Mouse (Mus musculus) lung, adult 18-20 months (tissue): ENCODE results near the gene Afg1l.
A peak's percentile ranks its signal among the peaks of the same experiment; 100 is the strongest.

Experiments used
- DNase-seq, 2 experiments: peaks; one replicate each; pipeline ENCODE4 v3.0.0; 2022; ENCODE audit warnings: mixed read lengths in 2 of 2

Afg1l gene

GRCm38 (mm10) chr10:42477550-42478340, 620 bp downstream of the Afg1l start:
- no peak for DNase-seq

- DNase-seq = peak; percentile 15 to 43
These were observed 1.4 kb downstream of the Afg1l start for GRCm38 (mm10) chr10:42476774-42477475.

DNA sequence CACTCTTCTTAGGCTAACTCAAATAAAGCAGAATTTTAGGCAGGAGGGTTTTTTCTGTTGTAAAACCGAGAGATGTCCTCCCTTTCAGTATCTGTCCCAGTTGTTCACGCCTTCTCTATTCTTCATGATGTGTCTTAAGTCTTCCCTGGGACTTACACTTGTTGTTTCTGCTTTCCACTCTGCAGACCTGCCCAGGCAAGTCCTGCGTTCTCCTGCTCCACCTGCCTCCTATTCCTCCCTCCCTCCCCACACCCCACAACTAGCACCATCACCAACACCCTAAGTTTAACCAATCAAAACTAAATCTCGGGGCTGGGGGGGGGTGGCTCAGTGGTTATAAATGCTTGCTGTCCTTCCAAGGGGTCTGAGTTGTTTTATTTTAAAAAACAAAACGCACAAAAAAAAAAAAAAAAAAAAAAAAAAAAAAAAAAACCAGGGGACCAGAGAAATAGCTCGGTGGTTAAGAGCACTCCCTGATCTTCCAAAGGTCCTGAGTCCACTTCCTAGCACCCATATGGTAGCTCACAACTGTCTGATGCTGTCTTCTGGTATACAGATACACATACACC, 3.3 kb downstream of the Afg1l start:
- no peak for DNase-seq

GRCm38 (mm10) chr10:42464805-42465204, 13.6 kb downstream of the Afg1l start:
- DNase-seq = no peak

- DNase-seq = peak; percentile 42 to 57
These were observed 14.1 kb downstream of the Afg1l start for GRCm38 (mm10) chr10:42464224-42464623.

- DNase-seq = peak; percentile 80 to 85
These were observed 20.7 kb downstream of the Afg1l start for GRCm38 (mm10) chr10:42457557-42458191.

DNA sequence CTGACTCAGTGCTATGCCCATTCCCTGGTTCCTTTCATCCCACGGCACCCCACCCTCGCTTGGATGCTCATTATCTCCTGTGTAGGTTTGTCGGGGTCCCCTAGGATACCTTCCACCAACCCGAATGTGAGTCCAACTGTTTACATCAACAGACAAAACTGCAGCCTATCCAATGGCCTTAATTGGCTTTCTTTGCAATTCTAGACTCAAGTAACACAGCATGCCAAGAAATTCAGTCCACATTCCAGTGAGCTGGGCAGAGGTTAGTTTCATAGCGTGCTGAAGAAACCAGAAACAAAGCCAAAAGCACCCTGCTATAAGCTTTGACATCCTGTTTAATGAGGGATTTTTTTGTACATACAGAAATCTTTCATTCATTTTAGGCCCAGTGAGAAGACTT, 22.4 kb downstream of the Afg1l start:
- no peak for DNase-seq

- no peak for DNase-seq
These were observed 23.7 kb downstream of the Afg1l start for GRCm38 (mm10) chr10:42454690-42455089.

DNA sequence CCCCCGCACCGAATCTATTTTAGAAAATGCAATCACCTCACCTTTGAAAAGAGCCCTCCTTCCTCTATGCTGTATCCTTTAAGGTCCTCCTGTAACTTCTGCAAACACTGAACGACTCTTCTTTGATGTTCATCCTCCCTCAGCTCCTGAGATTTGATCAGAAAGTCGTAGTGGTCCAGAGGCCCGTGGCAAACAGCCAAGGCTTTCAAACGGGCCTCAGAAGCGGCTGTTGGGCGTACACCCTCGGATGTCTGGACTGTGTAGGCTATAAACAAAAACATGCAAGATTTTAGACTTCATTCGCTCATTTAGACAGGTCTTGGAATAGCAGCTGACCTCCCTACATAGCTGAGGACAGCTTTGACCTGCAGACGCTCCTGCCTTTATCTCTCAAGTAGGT, 24.1 kb downstream of the Afg1l start:
- no peak for DNase-seq

DNA sequence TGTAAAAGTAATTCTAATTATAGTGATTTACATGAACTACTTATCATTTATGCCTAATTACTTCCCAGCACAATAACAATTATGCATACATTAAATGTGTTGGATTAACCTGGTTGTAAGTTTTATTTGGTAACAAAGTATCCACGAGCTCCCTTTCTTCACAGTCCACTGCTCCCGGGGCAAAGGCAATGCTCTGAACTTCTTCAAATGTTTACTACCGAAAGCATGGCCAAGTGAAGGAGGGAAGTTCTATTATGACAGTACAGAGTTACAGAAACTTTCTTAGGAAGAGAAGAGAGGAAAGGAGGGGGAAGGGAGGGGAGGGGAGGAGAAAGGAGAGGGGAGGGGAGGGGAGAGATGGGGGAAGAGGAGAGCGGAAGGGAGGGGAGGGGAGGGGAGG, 28.7 kb downstream of the Afg1l start:
- no peak for DNase-seq

GRCm38 (mm10) chr10:42448371-42448770, 30.0 kb downstream of the Afg1l start:
- DNase-seq = no peak

DNA sequence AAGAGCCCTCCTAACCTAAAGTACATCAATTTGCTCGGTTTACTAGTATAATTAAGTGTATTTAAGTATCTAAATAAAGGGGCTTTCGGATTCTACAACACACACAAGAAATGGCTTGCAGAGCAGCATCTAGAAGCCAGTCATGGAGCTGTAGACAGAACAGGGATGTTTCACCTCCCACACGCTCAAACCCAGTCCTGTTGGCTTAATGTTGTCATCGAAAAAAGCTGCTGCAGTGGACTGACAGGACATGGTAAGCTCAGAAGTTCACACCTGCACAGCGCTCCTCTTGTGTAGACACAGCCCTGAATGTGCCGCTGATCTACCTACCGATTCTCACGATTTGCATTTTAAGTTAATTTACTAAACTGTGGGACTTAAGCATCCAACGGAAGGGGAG, 32.2 kb downstream of the Afg1l start:
- no peak for DNase-seq

DNA sequence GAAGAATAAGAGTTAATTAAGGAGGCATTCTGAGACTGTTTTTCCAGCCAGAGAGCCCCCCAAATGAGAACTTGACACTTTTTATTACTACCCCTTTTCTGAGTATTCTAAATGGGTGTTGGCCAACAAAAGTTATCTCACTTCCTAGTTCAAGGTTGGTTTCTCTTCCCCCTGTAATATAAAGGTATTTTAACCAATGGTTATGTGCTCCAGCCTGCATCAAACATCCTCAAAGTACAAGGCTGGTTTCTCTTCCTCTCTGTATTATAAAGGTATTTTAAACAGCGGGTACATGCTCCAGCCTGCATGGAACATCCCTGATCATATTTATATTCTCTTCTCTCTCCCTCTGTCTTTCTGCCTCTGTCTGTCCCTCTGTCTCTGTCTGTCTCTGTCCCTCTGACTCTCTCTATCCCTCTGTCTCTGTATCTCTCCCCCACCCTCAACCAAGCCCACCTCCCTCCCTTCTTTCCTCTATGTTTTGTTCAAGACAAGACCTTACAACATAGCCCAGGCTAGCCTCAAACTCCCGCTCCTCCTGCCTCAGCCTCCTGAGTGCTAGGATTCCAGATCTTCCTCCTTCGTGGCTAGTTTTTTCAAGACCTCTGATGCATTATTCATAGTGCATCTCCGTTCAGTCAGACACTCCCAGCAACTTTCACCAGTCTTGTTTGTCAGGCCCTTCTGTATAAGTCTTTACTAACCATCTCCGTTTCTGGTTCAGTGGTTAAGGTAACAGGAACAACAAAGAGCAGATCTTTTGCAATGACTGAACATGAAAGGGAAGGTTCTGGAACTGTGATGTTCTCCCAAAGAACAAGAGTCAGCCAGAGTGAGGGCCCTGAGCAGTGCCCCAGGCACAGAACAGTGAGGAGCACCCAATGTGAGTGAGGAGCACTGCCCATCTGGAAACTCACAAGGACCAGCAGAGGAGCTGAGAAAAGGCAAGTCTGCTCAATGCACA, 41.2 kb downstream of the Afg1l start:
- DNase-seq = no peak

DNA sequence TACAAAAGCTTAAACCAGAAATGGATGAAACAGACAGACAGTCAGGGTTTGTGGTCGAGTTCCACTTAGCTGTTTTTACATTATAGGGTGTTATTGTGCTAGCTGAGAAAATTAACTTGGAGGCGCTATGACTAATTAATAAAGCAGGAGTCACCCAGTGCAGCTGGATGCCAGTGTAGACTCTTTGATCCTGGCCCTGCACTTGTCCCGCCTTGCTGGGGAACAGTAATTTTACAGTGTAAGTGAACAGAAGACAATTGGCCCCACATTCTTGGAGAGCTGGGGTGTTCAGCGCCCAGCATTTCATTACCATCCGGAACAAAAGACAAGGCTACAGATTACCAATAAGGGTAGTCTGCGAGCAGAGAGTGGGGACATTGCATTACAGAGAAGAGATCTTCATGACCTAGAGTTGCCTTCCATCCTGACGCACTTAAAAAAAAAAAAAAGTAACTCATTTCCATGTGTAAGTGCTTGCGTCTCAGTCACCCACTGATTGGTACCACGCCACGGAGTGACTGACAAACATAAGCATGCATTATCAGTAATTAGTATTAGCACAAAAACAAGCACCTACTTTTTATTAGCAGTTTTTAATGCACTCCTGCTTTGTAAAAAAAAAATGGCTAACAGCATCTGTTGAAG, 60.7 kb downstream of the Afg1l start:
- no peak for DNase-seq

- DNase-seq = no peak
These were observed 62.4 kb downstream of the Afg1l start for GRCm38 (mm10) chr10:42415821-42416470.

DNA sequence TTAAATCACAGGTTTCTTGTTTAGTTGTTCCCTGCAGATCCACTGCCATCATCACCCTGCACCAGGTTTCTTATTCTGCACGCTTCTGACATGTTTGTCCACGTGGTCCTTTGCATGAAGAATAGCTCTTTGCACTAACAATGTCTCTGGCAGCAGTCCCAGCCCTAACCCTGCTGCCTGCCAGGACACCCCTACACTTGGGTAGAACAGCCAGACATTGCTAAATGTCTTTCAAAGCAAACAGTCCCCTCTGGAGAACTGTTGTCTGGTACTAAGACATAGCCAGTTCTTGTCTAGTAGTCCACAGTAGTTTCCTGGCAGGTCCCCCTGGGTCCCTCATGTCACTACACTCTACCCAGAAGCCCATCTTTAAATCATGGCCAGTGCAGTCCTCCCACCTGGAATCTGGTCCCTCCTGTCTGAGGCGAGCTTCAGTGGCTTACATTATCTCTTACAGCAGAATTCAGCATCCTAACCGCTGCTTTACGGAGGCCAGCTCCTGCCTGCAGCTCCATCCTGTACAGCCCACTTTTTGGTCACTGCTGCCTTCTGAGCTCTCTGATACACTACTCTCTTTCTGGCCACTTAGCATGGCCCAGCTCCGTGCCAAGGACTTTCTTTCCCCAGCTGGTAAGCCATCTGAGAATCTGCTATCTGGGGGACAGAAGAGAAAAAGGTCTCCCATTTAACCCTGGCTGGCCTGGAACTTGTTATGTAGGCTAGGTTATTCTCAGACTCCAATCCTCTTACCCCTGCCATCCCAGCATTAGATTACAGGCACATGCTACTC, 67.4 kb downstream of the Afg1l start:
- peak; percentile 36 to 52 for DNase-seq

DNA sequence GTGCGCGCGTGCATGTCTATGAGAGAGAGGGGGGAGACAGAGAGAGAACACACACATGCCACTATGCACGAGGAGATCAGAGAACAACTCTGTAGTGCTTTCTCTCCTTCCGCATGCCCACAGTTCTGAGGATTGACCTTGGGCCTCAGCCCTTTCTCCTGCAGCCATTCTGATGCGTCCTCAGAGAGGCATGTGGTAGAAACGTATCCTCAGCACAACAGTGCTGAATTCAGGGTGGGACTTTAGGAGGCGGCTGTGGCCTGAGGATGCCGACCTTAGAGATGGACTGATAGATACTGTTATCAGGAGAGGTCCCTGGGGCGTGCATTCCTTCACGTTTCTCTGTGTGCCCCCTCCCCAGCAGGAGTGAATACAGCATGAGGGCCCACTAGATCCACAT, 87.9 kb downstream of the Afg1l start:
- DNase-seq = no peak

GRCm38 (mm10) chr10:42388181-42388580, 90.2 kb downstream of the Afg1l start:
- DNase-seq = no peak

DNA sequence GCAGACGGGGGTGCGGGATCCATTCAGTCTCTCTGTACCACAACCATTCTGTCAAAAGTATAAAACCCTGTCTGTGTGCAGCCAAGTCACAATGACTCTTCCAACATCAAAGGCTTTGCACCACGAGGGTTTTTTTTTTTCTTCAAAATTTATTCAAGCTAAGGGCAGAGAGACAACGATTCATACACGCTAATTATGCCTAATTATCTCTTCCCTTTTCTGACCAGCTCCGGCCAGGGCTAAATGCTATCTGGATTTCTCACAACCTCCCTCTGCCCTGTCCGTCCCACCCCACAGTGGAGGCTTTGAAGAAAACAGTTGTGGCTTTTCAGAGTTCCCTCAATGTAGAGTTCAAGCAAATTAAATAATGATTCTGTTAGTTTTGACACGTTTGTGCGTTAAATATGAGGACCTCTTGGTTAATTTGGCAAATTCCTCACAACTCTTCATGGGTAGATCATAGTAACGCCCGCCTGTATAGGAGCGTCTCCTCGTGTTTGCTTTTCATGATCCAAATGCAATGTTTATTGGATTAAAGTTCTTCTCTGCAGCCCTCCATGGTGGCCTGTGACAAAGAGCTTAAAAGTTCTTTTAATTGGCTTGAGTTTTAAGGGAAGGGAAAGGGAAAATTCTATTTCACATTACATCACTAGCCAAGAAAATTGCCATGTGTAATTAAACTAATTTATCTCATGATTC, 93.3 kb downstream of the Afg1l start:
- no peak for DNase-seq

- DNase-seq = no peak
These were observed 94.7 kb downstream of the Afg1l start for GRCm38 (mm10) chr10:42383708-42384107.
